Mouse (Mus musculus) thymus, adult 2 months (tissue): ENCODE data around the gene Klhl30. TPM values are rescaled to one million over a fixed set of nuclear protein-coding genes. Genes with fewer than 3 reads are reported as not detected.

Experiments
- DNase-seq: peaks from one replicate; pipeline ENCODE4 v3.0.0; 2021
- H3K27ac ChIP-seq: fragments of 200-500 bp; 2 replicates; pipeline ENCODE4 v1.5.1; 2012; ENCODE audit warnings: low read length, control low read depth; ENCODE audit not compliant: control insufficient read depth, insufficient read depth
- H3K27me3 ChIP-seq: fragments of 200-500 bp; 2 replicates; pipeline ENCODE4 v1.6.1; 2012; ENCODE audit warnings: mild to moderate bottlenecking, low read length, moderate library complexity, mixed read lengths; ENCODE audit not compliant: control insufficient read depth, insufficient read depth
- H3K36me3 ChIP-seq: fragments of 200-500 bp; 2 replicates; pipeline ENCODE4 v1.6.1; 2012; ENCODE audit warnings: mild to moderate bottlenecking, low read length, moderate library complexity; ENCODE audit not compliant: control insufficient read depth, insufficient read depth
- H3K4me1 ChIP-seq: fragments of 200-500 bp; replicated peaks from 2 replicates; pipeline ENCODE4 v1.6.1; 2012; ENCODE audit warnings: low read length; ENCODE audit not compliant: control insufficient read depth, insufficient read depth
- H3K4me3 ChIP-seq: fragments of 200-500 bp; 2 replicates; pipeline ENCODE4 v1.5.1; 2012; ENCODE audit warnings: mild to moderate bottlenecking, low read length, control low read depth, moderate library complexity; ENCODE audit not compliant: control insufficient read depth, insufficient read depth
- CTCF ChIP-seq: fragments of 200-500 bp; IDR thresholded peaks from 2 replicates; pipeline ENCODE4 v1.5.1; 2012; ENCODE audit warnings: mild to moderate bottlenecking, control low read depth, low read length, moderate library complexity, borderline replicate concordance; ENCODE audit not compliant: control insufficient read depth, poor library complexity, insufficient read depth; ENCODE audit errors: extremely low read depth
- POLR2A ChIP-seq: fragments of 200-500 bp; IDR thresholded peaks from 2 replicates; pipeline ENCODE4 v1.6.1; 2012; ENCODE audit warnings: mild to moderate bottlenecking, low read length, control low read depth, moderate library complexity; ENCODE audit not compliant: control insufficient read depth, poor library complexity, insufficient read depth; ENCODE audit errors: extremely low read depth
- WGBS: fragments of 180-500 bp; shearing (Covaris S2); methylation state at CpG from one replicate; pipeline ENCODE4 v1.1.7; 2018; 5-methylcytosine and 5-hydroxymethylcytosine counted together
- polyA plus RNA-seq: library from polyadenylated mRNA; depleted of rRNA; stranded (reverse); fragments of >200 nt; gene quantifications from 2 replicates; pipeline ENCODE4 v1.2.3, GENCODE M21; 2012; rRNA removed

The Klhl30 gene
- polyA plus RNA-seq, 1 experiment, result 4.0 TPM

- peak; percentile 40; the same call in 1 of the 2 replicates for TF ChIP-seq CTCF
- peak; percentile 89 for TF ChIP-seq POLR2A
- Histone ChIP-seq H3K27ac (no peak within 1 kb of the TSS), H3K4me3 (peak within 1 kb of the TSS; percentile 68), H3K27me3 (no peaks in the 10 kb centered on the region), H3K36me3 (no peaks in the 10 kb centered on the region), H3K4me1 (peaks cover 9% of the 10 kb centered on the region)
- peak; percentile 74 for DNase-seq
- under 1% methylated on average over 85 of the region's 91 CpGs for WGBS
These were observed 47.6 kb downstream of the Klhl30 start, which contains the start of gene Ilkap for GRCm38 (mm10) chr1:91398260-91399062. Gene Ilkap, minus strand, starts transcription at chr1:91398815.

- Histone ChIP-seq H3K4me1 (peaks cover 4% of the 10 kb centered on the region), H3K27ac (no peak overlapping the region), H3K4me3 (no peak overlapping the region), H3K27me3 (no peaks in the 10 kb centered on the region), H3K36me3 (no peaks in the 10 kb centered on the region)
- no peak for DNase-seq
- 47% methylated on average over 1 of the region's 1 CpGs for WGBS
- TF ChIP-seq CTCF (no peak), POLR2A (no peak)
These were observed 54.2 kb downstream of the Klhl30 start for GRCm38 (mm10) chr1:91404976-91405375.

GRCm38 (mm10) chr1:91405406-91406169, 54.8 kb downstream of the Klhl30 start:
- Histone ChIP-seq H3K27me3 (no peaks in the 10 kb centered on the region), H3K4me3 (peak overlapping the region; percentile 33), H3K27ac (no peak overlapping the region), H3K4me1 (peaks cover 6% of the 10 kb centered on the region), H3K36me3 (no peaks in the 10 kb centered on the region)
- DNase-seq, result no peak
- TF ChIP-seq POLR2A, result no peak
- TF ChIP-seq CTCF, result no peak
- WGBS, result 65% methylated on average over 23 of the region's 23 CpGs

GRCm38 (mm10) chr1:91407819-91408218, 57.0 kb downstream of the Klhl30 start:
- WGBS, result 96% methylated on average over 4 of the region's 4 CpGs
- no peak for TF ChIP-seq CTCF
- no peak for TF ChIP-seq POLR2A
- no peak overlapping the region for H3K4me3 ChIP-seq
- no peaks in the 10 kb centered on the region for H3K36me3 ChIP-seq
- H3K4me1 ChIP-seq, result peaks cover 18% of the 10 kb centered on the region
- no peak for DNase-seq
- H3K27ac ChIP-seq, result no peak overlapping the region
- H3K27me3 ChIP-seq, result no peaks in the 10 kb centered on the region

- Histone ChIP-seq H3K27me3 (no peaks in the 10 kb centered on the region), H3K27ac (no peak overlapping the region), H3K36me3 (no peaks in the 10 kb centered on the region), H3K4me3 (peak overlapping the region; percentile 67), H3K4me1 (peaks cover 20% of the 10 kb centered on the region)
- no peak for TF ChIP-seq POLR2A
- TF ChIP-seq CTCF, result no peak
- peak; percentile 12 for DNase-seq
- 88% methylated on average over 8 of the region's 8 CpGs for WGBS
These were observed 60.9 kb downstream of the Klhl30 start for GRCm38 (mm10) chr1:91411631-91412285.

Other genes with a start within 250 kb of the Klhl30 start
- gene Rbm44, start 205.9 kb upstream of the Klhl30 start, polyA plus RNA-seq, result 0.27 and 0.70 TPM in 2 replicates
- 261 and 288 TPM in 2 replicates for gene Ramp1, start 171.2 kb upstream of the Klhl30 start, polyA plus RNA-seq
- gene Ube2f, start 100.7 kb upstream of the Klhl30 start, polyA plus RNA-seq, result 32.5 and 36.7 TPM in 2 replicates
- 25.6 and 25.9 TPM in 2 replicates for gene Scly, start 52.7 kb upstream of the Klhl30 start, polyA plus RNA-seq
- 0.71 and 0.85 TPM in 2 replicates for gene Espnl, start 28.9 kb upstream of the Klhl30 start, polyA plus RNA-seq
- gene Erfe, start 15.4 kb downstream of the Klhl30 start, polyA plus RNA-seq, result 1.4 and 2.5 TPM in 2 replicates
- 90.3 and 104 TPM in 2 replicates for gene Ilkap, start 47.8 kb downstream of the Klhl30 start, polyA plus RNA-seq
- gene Hes6, start 63.0 kb downstream of the Klhl30 start, polyA plus RNA-seq, result 200 and 203 TPM in 2 replicates
- 3.3 and 3.4 TPM in 2 replicates for gene Per2, start 108.3 kb downstream of the Klhl30 start, polyA plus RNA-seq
- 7.1 and 7.7 TPM in 2 replicates for gene Traf3ip1, start 143.6 kb downstream of the Klhl30 start, polyA plus RNA-seq
- gene Asb1, start 189.5 kb downstream of the Klhl30 start, polyA plus RNA-seq, result 8.7 and 10.4 TPM in 2 replicates